In the genomic region with DNA sequence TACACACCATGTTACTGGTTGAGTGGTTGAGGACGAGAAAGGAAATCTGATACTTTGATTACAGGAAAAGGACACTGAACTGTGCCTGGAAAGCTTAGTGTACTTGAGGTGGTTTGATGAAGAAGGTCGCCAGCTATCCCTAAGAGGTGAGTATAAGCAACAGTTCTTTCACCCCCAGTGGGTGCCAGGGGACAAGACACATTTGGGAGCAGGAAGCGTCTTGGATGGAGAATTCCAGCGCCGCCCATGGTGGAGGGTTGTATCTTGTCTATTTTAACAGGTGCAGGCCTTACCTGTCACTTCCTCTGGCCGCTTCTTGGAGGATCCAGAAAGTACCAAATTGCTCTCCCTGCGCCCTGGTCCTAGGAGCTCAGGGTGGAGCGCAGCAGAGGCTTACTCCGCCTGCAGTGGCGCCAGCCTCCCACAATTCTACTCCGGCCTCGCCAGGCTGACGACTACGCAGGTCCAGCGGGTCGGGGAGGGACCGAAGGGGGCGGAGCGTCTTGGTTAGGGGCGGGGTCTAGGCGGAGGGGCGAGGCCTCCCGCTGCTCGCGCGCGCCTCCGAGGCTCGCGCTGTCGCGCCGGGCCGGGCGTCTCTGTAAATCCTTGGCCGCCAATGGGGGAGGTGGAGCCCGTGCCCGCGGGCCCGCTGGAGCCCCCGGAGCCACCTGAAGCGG, we compare ENCODE assay signal across 8 mouse cellular contexts. TPM values are rescaled to one million over a fixed set of nuclear protein-coding genes. Genes with fewer than 3 reads are reported as not detected.
DNase-seq lines count a peak whose midpoint lies in the region; ATAC-seq lines count a peak whose summit lies in the region.

A gene (plus strand): TSS at position 540 of the 677 bp plus-strand sequence.

- intact Hi-C loops in gastrocnemius, postnatal 14 days (cut with DNase I; ENCODE audit: low total_unique reads), result no loop called here
- intact Hi-C loops in left cerebral cortex, postnatal 10 days (cut with DNase I), result loop anchor here (5.0 kb wide), 1 partner anchor 34 kb away; no protein-coding TSS in a partner anchor

- peak; percentile 94 for DNase-seq in adipocyte (ENCODE audit: low spot score)
- peak; percentile 93 for DNase-seq in embryo, embryonic 10 days (ENCODE audit: low spot score)
- peak; percentile 97 for DNase-seq in gastrocnemius, postnatal 14 days
- peak; percentile 87 to 96 for DNase-seq in left cerebral cortex, postnatal 10 days (ENCODE audit: extremely low spot score in 1 of 2, low spot score in 2 of 2)
- DNase-seq in right cerebral cortex, postnatal 25 days, result peak; percentile 94
- peak; percentile 95 to 99 for DNase-seq in urinary bladder, postnatal 4 days (ENCODE audit: low spot score in 2 of 2)

- peak; percentile 92 for ATAC-seq in inflammation-experienced regulatory T-cells, adult 6 months
- ATAC-seq in megakaryocyte-erythroid progenitor cell, adult 5-6 weeks (replicated peaks; ENCODE audit: low FRiP score, low TSS enrichment, poor library complexity, severe bottlenecking), result peak; percentile 88

RNA-seq across cellular contexts. Expression of the gene that starts here (rescaled TPM):
- 1 to 10 TPM; 2.5 to 2.8 TPM for total RNA-seq in gastrocnemius, postnatal 14 days (2021)
- polyA plus RNA-seq in inflammation-experienced regulatory T-cells, adult 6 months (2017; shearing (Covaris generic)), result 1 to 10 TPM in 2 of 3 experiments, under 1 TPM in 1; 0.66 to 1.7 (median 1.1) TPM
- 10 to 100 TPM; 29.5 to 29.8 TPM for total RNA-seq in left cerebral cortex, postnatal 10 days (2021)
- total RNA-seq in megakaryocyte-erythroid progenitor cell, adult 5-6 weeks (2014; fragmentation: Nextera tagmentation), result 7.0 and 12.7 TPM in 2 replicates
- total RNA-seq in megakaryocyte-erythroid progenitor cell, adult 5-6 weeks (2017), result 5.4 and 8.8 TPM in 2 replicates

Comparison
In these comparisons a context has a peak if more than half of its experiments do, and no peak if none do; other contexts are left out.
1. Peak in every context shown above with its lines: DNase-seq and ATAC-seq.